Mouse (Mus musculus) thymus, postnatal 4 days (tissue): ENCODE results near the gene Rgs3.

Source experiments
- DNase-seq: peaks from one replicate; pipeline ENCODE4 v3.0.0; 2021

Rgs3 gene

DNA sequence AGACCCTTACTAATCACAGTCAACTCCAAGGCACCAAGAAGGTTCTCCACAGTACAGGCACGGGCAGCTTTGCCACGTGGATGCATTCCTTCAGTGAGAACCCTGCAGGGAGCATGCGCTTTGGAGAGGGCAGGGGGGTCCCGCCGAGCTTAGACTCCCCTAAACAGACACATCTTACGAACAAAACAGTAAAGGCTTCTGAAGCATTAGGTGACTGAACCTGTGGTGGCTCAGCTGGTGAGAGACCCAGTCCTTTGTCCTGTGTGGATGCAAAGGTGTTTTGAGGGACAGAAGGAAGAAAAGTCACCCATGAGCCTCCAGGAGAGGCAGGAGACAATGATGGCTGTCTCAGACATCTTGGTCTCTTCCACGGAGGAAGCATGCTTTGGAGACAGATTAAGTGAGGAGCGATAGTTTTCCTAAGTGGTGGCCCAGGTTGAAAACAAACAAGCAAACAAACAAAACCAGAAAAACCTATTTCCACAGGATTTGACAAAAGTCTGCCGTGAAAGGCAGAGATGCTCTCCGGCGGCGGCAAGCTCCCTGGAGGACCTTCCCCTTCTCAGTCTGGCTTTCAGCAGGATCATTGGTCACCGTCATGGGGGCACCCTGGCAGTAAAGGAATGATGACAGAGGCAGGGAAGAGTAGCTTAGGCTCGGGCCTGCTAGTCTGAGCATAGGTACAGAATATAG is 100.4 kb downstream of the Rgs3 start:
- no peak for DNase-seq

GRCm38 (mm10) chr4:62660554-62660864 is 100.9 kb downstream of the Rgs3 start:
- no peak for DNase-seq

DNA sequence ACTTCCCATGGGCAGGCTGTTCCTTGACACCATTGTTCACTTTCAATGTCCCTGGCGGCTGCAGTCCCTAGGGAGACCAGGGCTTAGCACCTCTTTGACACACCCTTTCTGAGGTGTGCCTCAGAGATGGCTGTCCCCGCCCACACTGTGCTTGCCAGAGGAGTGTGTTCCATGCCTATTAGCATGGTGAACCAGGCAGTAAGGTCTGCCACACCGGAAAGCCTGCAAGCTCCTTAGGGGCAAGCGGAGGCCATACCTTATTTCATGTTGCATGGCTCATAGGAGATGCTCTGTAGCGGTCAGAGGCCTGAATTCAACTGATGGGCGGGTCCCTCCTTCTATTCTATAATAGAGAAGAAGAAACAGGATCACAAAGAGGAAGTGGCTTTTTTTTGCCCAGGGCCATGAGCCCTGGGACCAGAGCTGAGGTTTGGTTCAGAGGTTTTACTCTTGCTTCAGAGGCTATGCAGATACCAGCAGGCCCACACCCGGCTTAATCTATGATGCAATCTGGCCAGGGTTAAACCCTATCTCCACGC is 101.7 kb downstream of the Rgs3 start:
- no peak for DNase-seq

- peak; percentile 38 for DNase-seq
Measured at GRCm38 (mm10) chr4:62663348-62663747, 103.7 kb downstream of the Rgs3 start.

DNA sequence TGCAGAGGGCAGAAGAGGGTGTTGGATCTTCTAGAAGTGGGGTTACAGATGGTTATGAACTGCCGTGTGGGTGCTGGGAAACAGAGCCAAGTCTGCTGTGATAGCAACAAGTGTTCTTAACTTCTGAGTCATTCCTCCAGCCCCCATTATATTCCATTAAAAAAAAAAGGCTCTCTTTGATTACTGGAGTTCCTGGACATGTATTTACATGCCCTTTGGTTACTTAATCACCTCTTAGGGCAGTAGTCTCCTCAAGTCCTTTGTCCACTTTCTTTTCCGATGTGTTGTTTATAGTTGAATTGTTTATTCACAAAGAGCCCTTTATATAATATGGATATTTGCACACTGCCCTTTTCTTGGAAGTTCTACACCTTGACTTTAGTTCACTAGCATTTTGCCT is 106.2 kb downstream of the Rgs3 start:
- DNase-seq = no peak

DNA sequence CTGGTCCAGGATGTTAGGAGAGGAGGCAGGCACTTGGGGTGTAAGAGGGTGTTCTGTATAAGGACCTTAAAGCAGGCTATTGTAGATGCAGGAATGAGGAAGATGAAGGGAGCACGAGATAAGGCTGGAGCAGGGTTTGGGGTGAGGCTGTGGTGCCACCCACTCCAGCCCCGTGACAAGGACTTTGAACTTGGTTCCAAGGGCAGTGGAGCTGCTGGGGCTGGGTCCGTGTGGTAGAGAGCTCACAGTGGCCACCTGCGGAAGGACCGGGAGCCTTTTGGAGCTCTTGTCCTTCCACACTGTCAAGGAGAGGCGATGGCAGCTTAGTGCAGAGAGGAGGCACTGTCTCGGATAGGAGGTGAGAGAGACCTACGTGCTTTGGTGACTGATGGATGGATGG is 109.0 kb downstream of the Rgs3 start:
- no peak for DNase-seq

DNA sequence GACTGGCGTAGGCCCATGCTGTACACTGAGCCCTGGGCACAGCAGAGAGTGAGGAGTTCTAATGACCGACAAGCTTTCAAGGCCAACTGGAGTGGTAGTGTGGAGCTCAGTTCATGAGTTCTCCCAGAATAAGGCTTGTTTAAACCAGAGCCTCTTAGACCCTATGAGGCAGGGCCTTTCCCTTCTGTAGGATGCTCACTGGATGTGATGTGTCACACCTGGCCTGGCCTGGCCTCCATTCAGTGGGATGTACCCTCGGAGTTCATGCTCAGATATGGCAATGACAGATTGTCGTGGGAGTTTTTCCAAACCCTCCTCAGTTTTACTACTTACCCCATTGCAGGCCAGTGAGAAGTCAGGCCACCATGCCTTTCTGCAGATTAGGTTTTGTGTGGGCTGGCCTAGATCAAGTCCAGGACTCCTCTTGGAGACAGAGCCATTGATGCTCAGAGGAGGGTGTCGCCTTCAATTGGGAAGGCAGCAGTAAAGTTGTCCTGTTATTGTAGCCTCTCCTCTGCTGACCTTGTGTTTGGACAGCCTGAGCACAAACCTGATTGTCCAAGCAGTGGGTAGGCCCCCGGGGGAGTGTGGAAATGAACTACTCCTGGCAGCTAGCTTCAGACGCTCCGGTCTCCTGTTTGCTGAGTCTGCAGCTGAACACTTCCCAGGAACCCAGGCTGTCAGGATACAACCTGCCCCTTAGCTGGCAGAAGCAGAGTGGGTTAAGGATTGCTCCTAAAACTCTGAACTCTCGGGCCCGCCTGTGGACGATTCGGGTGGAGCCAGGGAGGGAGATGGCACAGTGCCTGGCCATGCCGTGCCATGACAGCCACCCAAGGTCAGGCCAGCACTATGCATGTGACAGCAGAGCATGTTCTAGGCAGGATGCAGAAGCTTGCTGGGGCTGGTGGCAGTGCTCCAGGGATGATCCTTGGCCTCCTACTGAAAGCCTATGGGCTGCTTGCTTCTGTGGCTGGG is 109.7 kb downstream of the Rgs3 start:
- DNase-seq = no peak

DNA sequence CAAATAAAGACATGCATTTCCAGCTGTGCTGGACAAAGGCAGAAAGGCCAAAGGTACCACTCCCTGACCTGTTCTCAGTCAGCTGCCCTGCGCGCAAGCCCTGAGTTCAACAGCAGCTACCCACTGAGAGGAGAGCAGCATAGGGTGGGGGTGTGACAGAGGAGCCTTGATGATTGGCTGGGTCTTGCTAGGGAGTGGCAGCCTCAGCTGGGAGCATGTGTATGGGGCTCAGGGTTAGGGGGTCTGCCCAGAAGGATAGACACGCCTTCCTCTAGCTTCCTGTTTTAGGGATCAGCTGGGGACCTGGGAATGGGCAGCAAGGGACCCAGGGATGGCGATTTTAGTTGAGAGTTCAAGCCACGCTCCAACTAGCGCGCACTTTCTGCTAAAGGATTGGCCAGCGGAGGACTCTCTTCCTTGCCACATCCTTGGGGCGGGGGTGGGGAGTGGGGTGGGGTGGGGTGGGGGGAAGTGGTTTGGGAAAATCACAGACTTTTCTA is 113.9 kb downstream of the Rgs3 start:
- no peak for DNase-seq

- no peak for DNase-seq
Measured at GRCm38 (mm10) chr4:62674031-62674995, 114.7 kb downstream of the Rgs3 start.

DNA sequence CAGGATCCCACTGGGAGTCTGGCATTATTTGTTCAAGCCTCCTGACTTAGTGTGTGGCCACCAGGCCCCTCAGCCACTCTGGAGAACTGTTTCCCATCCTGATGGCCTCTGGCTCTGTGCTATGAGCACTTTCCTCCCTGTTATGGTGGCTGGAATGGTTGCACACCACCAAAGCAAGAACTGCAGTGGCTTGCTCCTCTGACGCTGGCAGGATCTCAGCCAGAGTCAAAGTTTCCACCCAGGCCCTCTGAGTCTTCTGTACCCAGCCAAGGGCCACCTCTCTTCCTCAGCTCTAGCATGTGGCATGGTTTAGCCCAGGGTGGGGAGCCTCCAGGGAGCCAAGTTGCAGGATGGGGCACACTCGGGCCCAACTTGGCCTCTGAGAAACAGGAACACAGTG is 115.7 kb downstream of the Rgs3 start:
- DNase-seq = no peak

DNA sequence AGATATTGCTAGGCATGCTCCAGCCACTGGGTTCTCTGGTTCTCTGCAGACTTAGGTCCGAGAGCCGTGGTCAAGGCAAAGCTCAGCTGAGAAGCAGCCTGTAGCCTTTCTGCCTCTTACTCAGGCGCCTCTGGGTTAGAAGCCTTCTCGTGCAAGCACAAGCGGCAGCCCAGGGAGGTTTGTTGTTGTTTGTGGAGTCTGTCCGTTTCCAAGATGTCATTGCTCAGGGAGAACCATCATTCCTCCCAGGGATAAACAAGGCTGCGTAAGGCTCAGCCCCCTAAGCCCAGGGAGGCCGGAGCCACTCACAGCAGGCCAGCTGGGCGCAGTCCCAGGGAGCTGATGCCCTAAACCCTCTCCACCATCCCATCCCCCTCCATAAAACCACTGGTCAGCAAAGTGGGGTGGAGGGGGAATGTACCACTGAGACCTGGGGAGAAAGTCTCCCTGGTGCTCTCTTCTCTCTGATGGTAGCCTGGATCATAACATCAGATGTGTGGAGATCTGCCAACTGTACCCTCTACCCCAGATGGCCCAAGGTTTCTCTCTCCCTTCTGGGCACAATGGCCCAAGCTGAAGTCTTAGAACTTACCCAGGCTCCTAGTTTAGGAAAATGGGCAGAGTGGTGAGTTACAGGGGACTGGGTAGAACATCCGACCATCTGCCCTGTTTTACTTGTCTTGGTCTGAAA is 117.5 kb downstream of the Rgs3 start:
- DNase-seq = no peak

- DNase-seq = no peak
Measured at GRCm38 (mm10) chr4:62679157-62679556, 119.5 kb downstream of the Rgs3 start.

GRCm38 (mm10) chr4:62681467-62681866 is 121.8 kb downstream of the Rgs3 start:
- peak; percentile 48 for DNase-seq

DNA sequence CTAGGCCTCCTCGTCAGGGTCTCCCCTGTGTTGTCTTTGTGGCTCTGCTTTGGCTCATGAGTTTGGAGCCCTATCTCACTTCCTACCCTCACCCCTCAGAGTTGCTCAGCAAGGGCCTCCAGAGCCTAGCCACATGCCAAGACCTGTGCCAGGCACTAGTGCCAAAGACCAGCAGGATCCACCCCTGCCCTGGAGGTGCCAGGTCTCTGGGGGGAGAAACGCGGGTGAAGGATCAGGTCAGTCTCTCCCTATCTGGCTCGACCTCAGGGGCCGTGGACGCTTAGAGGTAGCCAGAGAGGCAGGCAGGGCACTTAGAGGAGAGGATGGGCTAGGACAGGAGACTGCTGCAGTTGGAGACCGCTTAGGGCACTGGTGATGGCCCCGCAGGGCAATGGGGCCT is 122.7 kb downstream of the Rgs3 start:
- DNase-seq = no peak

DNA sequence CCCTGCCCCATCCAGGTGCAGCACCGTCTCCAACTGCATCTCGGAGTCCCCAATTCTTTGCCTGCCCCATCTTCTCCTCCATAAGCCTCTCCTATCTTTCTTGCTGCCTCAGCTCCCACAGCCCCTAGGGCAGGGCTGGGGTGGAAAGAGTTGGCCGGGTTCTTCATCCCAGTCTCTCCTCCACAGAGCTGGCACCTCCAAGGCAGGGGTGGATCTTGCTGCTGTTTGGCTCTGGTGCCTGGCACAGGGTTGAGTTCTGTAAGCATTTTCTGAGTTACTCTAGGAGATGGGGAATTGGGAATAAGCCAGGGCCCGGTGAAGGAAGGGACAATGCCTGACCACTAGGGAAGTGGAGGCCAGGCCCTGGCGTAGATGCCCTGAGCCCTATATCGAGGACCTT is 123.5 kb downstream of the Rgs3 start:
- no peak for DNase-seq

DNA sequence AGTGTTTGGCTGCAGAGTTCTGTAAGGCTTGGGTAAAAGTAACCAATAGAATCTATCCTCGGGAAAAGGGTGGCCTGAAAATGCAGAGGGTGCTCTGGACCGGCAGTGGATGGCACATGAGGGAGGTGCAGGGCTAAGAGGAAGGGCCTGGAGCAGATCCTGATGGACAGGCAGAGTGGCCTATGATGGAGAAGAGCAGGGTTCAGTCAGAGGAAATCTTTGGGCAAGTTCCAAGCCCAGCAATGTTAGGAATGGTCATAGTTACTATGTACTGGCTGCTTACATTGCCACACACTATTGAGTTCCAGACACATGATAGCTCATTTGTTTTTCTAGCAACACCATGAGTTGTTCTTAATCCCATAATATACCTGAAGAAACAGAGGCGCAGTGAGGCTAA is 124.7 kb downstream of the Rgs3 start:
- no peak for DNase-seq

GRCm38 (mm10) chr4:62685268-62685667 is 125.6 kb downstream of the Rgs3 start:
- DNase-seq = peak; percentile 69

DNA sequence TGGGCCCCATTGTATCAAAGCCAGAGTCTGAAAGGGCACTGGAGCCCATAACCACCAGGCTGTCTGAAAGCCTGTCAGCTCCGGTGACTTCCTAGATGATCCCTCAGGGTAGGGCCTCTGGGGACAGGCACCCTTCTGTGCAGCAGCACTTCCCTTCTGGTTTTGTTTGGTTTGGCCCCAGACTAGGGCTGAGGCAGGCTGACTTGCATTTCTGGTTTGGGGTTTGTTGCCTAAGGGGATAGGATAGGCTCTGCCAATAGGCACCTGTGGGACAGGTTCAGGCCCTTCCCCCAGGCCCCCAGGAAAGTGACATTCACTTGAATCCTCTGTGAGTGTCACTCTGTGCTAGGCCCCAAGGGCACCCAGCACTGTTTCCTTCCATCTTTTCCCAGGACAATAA is 127.1 kb downstream of the Rgs3 start:
- DNase-seq = peak; percentile 54

DNA sequence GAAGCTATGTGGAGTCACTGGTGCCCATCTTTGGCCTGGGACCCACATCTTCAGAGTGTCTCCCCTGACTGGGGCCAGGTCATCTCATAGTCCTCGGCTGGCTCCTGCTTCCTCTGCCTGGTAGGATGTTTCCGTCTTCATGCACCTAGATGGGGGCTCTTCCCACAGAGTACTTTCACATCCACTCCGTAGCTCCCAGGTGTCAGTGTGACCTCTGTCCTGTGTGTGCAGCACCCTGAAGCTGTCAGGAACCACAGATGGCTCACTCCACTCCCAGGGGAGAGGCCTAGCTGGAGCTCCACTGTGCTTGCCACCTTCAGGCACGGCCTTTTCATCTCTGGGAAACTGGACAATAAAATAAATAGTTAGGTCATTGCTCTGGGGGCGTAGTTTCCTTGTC is 128.5 kb downstream of the Rgs3 start:
- no peak for DNase-seq

DNA sequence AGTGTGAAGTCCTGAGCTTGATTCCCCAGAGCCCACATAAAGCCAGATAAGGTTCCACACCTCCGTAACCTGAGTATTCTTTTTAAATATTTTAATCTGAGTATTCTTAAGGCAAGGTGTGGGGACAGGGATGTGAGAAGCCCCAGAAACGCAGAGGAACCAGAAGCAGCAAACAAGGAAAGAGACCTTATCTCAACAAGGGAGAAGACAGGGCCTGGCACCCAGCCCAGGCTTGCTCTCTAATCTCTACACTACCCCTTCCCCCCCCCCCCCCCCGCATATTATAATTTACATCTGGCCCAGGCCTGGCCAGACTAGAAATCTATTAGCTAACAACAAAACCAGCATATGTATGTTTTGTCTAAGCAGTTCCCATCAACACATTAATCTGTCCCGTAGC is 131.3 kb downstream of the Rgs3 start:
- no peak for DNase-seq

- DNase-seq = no peak
Measured at GRCm38 (mm10) chr4:62691625-62692024, 132.0 kb downstream of the Rgs3 start.

DNA sequence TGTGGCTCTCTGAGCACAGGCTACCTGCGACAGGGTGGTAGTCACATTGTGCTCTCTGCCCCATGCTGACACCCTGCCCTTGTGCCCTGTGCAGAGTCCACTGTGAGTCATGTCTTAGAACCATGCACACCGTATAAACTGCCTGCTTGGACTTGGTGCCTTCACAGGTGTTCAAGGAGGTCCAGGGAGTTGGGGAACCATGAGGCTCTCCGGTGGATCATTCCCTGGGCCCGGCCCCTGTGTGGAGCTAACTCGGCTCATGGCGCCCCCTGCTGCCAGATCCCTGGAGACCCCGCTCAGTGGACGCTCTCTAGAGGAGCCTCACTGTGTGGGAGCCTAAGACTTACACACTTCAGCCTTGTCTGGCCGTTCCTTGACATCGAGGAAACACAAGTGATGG is 134.2 kb downstream of the Rgs3 start:
- DNase-seq = peak; percentile 85
